Mouse (Mus musculus) brain, embryonic 14.5 days (tissue): Measurements from ENCODE around the gene D1Pas1. TPM values are rescaled to one million over a fixed set of nuclear protein-coding genes. Genes with fewer than 3 reads are reported as not detected.

Source experiments
- DNase-seq: peaks from one replicate; pipeline ENCODE4 v3.0.0-alpha.2; 2011; ENCODE audit warnings: low read depth
- CTCF ChIP-seq: fragments of 200-500 bp; IDR thresholded peaks from 2 replicates; pipeline ENCODE4 v1.5.1; 2012; ENCODE audit warnings: inconsistent platforms, mild to moderate bottlenecking, moderate library complexity, borderline replicate concordance; ENCODE audit not compliant: insufficient read depth, insufficient read length; ENCODE audit errors: extremely low read depth
- POLR2A ChIP-seq: fragments of 200-500 bp; IDR thresholded peaks from 2 replicates; pipeline ENCODE4 v1.6.1; 2012; ENCODE audit warnings: mild to moderate bottlenecking, inconsistent platforms, borderline replicate concordance; ENCODE audit not compliant: poor library complexity, insufficient read depth, insufficient read length, severe bottlenecking; ENCODE audit errors: extremely low read depth
- polyA plus RNA-seq: library from polyadenylated mRNA; depleted of rRNA; stranded (reverse); fragments of >200 nt; gene quantifications from 2 replicates; pipeline ENCODE4 v1.2.3, GENCODE M21; 2012

Gene D1Pas1
- polyA plus RNA-seq, 1 experiment = 0.04 TPM

DNA sequence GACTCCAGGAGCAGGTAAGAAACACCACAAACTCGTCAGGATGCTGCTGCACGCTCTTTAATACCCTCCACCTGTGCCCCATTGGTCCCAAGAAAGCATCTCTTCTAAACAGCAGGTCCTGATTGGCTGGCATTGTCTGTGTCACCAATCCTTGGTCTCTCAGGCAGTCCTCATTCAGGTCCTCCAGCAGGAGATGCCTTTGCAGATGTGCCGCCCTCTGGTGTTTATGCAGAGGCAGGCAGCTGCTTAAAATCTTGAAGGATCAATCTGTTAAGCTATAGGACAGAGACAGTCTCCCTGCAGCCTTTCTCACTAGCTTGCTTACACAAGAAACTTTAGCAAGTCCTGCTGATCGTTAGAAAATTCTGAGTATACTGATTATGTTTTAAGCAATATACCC, 7.8 kb upstream of the D1Pas1 start:
- TF ChIP-seq CTCF (peak; percentile 32; the same call in 1 of the 2 replicates), POLR2A (no peak)
- DNase-seq = no peak

DNA sequence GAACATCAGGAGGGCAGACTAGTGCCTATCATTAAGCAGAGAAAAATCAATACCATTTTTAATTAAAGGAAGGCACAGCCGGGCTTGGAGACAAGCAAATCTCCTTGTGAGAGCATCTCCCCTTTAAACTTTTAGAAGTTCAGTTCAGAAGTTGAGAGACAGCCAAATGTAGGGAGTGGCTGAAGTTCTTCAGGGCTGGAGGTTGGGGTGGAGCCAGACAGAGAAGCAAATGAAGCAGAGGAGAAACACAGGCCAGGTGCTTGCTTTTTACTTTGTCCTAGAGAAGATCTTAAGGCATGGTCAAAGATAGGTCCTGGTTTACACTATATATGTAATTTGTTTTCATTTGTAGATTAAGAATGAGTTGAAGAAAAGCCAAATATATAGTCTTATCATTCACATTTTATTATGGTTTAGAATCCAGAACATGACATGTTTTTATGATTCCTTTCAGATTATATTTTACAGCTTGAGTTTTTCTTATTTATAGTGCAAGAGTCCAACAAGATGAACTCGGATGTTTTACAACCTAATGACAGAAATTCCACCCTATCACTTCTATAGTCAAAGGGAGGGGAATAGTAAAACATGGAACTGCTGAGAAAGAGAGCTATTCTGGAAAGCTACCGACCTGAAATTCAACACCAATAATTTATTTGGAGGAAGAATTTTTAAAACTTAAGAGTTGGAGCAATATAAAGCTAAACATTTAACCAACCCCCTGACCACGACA, 2.9 kb upstream of the D1Pas1 start:
- no peak for DNase-seq
- no peak for TF ChIP-seq POLR2A
- no peak for TF ChIP-seq CTCF

DNA sequence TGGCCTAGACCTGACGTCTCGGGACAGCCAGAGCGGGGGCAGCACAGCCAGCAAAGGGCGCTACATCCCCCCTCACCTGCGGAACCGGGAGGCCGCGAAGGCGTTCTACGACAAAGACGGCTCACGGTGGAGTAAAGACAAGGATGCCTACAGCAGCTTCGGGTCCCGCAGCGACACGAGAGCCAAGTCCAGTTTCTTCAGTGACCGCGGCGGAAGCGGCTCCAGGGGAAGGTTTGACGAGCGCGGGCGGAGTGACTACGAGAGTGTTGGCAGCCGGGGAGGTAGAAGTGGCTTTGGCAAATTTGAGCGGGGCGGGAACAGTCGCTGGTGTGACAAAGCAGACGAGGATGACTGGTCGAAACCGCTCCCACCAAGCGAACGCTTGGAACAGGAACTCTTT, 710 bp downstream of the D1Pas1 start:
- TF ChIP-seq POLR2A (no peak), CTCF (no peak)
- no peak for DNase-seq

DNA sequence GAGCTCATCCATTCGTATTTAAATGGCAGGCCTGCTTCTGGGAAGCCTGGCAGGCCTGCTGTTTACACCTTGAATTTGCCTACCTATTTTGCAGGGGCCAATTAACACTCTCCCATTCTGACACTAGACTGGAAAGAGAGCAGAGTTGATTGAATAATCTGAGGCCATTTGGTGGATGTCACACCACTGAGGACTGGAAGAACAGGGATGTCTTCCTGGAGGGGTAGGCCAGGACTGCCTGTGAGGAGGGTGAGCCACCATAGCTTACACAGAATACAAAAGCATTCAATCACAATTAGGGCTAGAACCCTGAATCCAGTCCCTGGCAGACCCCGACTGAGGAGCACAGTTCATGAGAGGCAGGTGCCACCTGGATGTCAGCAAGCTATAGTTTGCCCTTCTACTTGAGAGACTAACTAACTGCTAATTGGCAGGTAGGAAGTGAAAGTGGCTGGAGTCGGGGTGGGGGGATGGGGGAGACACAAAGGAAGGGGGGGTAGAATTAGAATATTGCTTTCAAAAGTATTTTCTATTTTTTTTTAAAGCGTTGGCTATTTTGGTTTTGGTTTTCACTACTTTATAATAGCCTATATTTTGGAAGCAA, 9.8 kb downstream of the D1Pas1 start:
- DNase-seq = peak; percentile 53
- no peak for TF ChIP-seq POLR2A
- no peak for TF ChIP-seq CTCF

DNA sequence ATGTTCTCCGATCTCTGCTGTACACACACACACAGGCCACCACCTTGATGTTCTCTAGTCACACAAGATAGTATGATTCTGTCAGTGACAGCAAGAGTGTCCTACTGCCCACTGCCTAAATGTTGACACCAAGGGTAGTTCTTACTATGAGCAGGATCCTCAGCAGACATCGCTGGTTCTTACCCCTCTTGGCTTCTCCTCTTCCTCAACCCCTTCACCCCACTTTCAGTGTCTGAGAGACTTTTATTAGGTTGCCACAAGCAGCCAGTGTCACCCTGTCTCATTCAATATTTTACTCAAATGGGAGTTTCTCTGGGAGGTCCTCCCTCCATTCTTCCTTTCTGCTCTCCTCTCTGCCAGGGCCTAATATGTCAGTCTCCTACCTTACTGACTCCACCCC, 10.6 kb downstream of the D1Pas1 start:
- no peak for DNase-seq
- no peak for TF ChIP-seq POLR2A
- TF ChIP-seq CTCF = no peak

DNA sequence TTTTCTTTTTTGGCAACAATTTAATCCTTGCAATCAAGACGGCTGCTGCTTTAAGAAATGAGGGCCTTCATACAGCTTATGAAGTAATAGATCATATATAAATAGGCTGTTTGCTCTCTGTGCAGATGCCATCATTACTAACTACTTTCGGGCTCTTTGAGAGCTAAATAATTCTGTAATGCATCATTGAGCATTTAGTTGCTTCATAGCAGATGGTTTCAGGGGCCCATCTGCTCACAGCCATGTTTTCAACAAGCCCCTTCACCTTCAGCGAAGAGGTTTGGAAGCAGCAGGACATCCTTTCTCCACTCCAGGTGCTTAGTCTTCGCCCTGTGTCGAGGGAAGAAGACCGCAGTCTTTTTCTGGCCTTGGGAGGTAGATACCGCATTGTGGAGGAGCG, 12.2 kb downstream of the D1Pas1 start:
- TF ChIP-seq CTCF (no peak), POLR2A (no peak)
- DNase-seq = peak; percentile 84

DNA sequence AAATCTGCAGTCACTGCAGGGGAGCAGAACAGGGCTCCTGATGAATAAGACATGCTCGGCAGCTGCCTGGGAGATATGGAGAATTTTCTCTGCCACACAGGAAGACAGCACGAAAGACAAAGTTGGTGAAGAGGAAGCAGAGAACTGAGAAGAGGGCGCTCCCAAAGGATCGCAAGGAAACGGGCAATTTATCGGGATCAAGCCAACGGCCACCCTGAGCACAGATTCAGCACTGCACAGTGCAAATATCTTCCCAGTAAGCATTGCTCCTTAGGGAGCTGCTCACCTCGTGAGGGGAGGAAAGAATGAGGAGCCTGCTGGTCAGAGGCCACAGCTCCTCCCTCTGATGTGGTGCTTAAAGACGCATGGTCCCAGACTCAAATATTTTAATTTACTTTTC, 13.3 kb downstream of the D1Pas1 start:
- TF ChIP-seq CTCF = no peak
- TF ChIP-seq POLR2A = no peak
- DNase-seq = no peak

DNA sequence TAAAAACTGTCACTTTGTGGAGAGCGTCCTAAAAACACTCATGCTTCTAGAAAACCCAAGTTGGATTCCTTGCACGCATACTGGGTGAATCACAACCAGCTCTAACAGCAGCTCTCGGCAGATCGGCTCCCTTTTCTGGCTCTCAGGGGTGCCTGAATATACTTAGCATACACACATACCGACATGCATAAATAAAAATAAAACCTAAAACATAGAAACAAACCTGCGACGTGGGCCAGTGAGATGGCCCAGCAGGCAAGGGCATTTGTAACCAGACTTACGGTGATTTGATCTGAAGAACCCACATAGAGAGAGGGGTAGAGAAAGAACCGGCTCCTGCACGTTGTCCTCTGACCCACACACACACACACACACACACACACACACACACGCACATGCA, 17.9 kb downstream of the D1Pas1 start:
- no peak for DNase-seq
- TF ChIP-seq CTCF = no peak
- no peak for TF ChIP-seq POLR2A

DNA sequence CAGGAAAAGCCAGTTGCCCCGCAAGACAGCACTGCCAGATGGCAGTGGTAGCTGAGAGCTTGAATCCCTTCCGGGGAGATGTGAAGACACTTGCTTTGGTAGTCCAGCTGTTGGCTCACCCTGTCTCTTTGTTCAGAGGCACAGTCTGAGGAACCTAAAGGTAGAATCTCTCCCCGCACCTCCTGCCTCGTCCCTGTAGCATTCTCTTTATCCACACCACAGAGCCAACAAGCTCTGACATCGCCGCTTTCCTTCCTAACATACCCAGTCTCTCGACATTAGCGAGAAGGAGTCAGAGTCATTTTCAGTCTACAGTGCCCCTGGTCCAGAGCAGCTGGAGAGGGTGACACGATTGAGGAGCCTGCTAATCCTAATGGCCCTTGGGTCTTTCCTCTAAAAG, 18.9 kb downstream of the D1Pas1 start:
- TF ChIP-seq CTCF (no peak), POLR2A (no peak)
- DNase-seq = no peak

DNA sequence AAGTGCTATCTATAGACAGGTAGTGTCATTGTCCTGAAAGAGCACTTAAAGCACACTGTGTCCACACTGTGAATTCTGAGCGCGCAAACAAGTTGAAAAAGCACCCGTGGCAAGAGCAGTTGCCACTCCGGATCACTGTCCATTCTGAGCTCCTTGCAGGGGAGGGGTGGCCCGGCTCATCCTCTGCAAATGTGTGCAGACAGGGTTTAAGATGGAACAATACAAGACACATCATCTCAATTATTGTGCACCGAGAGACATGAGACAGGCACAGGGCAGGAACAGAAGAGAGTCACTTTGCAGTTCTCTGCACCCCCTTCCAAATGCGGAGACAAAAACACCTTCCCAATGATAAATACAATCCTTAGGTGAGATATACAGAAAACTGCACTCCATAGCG, 19.3 kb downstream of the D1Pas1 start:
- DNase-seq = no peak
- no peak for TF ChIP-seq CTCF

DNA sequence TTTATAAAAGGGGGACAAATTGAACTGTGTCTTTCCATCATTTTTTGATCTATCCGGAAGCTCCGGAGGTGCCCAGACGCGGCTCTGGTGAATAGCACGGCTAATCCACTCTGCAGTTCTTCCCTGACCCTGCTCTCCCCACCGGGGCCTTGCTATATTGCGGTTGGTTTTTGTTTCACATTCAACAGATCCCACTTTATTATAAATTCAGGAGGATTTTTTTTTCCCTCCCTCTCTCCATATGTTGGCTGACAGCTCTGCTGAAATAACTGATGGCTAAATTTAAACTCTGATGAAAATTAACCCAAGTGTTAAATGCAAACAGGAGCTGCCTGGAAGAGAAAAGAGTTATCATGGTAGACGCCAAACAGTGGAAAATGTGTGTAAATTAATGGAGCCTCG, 21.1 kb downstream of the D1Pas1 start:
- peak; percentile 89 for DNase-seq

DNA sequence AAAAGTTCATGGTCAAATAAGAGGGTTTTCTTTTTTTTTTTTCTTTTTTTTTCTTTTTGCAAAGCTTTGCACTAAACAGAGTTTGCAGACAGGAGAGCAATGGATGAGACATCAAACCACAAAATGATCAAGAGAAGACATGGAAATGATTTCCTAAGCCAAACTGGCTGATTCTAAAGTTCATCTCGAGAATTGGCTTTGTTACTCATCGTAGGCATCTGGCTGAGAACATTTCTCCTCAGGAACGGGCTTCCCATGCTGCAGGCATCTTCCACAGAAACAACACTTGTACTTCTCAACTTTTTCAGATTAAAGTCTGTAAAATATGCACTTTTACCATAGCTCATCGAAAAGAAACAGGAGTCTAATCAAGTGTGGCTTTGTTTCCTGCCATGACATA, 21.6 kb downstream of the D1Pas1 start:
- no peak for TF ChIP-seq POLR2A
- no peak for TF ChIP-seq CTCF
- DNase-seq = no peak

More for the DNA sequence above, 21.1 kb downstream of the D1Pas1 start:
- no peak for TF ChIP-seq CTCF
- no peak for TF ChIP-seq POLR2A

DNA sequence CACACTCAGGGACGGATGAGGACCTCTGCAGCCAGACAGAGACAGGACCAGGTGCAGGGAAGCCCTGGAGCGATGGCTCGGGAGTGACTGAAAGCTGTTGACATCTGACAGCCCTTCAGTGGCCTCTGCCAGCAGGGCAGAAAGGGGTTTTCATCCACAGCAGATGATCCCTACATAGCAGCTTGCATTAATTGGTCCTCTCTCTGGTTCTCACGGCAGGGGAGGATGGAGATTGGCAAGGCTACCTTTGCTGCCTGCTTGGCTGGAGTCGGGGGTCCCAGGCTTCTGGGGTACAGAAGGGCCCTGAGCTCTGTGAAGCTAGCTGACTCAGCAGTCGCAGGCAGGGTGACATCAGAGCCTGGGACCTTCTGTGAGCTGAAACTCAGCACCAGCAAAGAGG, 24.3 kb downstream of the D1Pas1 start:
- TF ChIP-seq POLR2A (no peak), CTCF (no peak)
- DNase-seq = peak; percentile 75

DNA sequence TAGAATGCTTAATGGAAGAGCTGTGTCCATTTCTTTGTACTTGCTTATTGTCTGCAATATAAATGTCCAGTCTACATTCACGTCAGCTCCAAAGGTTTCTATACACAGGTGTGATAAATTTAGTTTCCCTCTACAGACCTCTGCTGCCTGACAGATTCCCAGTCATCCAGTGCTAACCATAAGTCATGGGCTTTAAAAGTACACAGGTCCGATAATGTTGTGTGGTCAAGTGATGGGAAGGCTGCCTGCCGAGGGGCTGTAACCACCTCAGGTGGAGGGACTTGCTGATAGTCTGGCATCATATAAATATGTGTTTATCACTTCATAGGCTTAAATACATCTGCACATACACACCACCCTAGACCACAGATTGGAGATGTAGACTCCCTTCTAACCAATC, 24.9 kb downstream of the D1Pas1 start:
- TF ChIP-seq CTCF (no peak), POLR2A (no peak)
- DNase-seq = no peak

DNA sequence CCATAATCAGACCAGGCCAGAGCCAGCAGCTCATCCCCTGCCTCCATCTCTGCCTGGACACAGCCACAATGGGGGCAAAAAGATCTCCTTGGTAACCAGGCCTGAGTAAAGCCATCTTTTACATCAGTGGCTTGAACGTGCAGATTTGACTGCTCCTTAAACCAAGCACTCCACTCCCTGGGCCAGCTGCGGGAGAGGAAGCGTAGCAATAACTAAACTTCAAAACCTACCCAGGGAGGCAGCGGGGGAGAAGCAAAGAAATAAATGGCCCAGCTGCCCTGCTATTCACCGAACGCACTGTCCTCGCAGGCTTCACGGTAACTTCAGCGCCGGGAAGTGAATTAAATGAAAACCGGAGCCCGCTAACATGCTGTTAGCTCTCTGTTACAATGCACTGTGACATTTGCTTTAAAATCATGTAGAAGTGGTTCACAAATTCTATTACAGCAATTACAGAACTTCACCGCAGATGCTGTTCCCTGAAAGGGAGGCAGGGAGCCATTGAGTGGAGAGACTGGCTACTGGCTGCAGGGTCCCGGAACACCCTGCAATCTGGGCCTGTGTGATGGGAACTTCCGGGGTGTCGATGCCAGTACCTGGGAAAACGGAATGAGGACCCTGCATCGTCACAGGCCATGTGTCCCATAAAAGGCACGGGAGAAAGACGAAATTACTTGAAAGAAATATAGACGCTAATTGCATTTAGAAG, 30.5 kb downstream of the D1Pas1 start:
- peak; percentile 80 for DNase-seq
- TF ChIP-seq CTCF (no peak), POLR2A (no peak)
